Mouse (Mus musculus) neural tube, embryonic 14.5 days (tissue): Measurements from ENCODE around the gene Gtf2b. TPM values are rescaled to one million over a fixed set of nuclear protein-coding genes. Genes with fewer than 3 reads are reported as not detected.

Experiments used
- ATAC-seq: fragments of 200-750 bp; cut with Nextera tagmentation; 2 replicates; pipeline ENCODE4 v1.8.0; 2017; ENCODE audit warnings: low read depth, mild to moderate bottlenecking, moderate TSS enrichment, moderate library complexity
- H3K27ac ChIP-seq: fragments of 300-500 bp; sonication (generic); 2 replicates; pipeline ENCODE4 v1.5.1; 2014; ENCODE audit warnings: low read depth, mild to moderate bottlenecking, control low read depth, low read length, moderate library complexity, mixed read lengths
- H3K27me3 ChIP-seq: fragments of 300-500 bp; sonication (generic); 2 replicates; pipeline ENCODE4 v1.6.1; 2014; ENCODE audit warnings: low read length; ENCODE audit not compliant: control insufficient read depth, insufficient read depth
- H3K36me3 ChIP-seq: fragments of 300-500 bp; sonication (generic); 2 replicates; pipeline ENCODE4 v1.6.1; 2014; ENCODE audit warnings: low read length, mixed read lengths; ENCODE audit not compliant: control insufficient read depth, insufficient read depth
- H3K4me1 ChIP-seq: fragments of 300-500 bp; sonication (generic); 2 replicates; pipeline ENCODE4 v1.6.1; 2014; ENCODE audit warnings: low read length; ENCODE audit not compliant: control insufficient read depth, insufficient read depth
- H3K4me2 ChIP-seq: fragments of 300-500 bp; sonication (generic); 2 replicates; pipeline ENCODE4 v1.6.1; 2014; ENCODE audit warnings: mild to moderate bottlenecking, low read depth, low read length, control low read depth
- H3K4me3 ChIP-seq: fragments of 300-500 bp; sonication (generic); 2 replicates; pipeline ENCODE4 v1.5.1; 2014; ENCODE audit warnings: low read depth, low read length, control low read depth, mixed read lengths
- H3K9ac ChIP-seq: fragments of 300-500 bp; sonication (generic); replicated peaks from 2 replicates; pipeline ENCODE4 v1.6.1; 2014; ENCODE audit warnings: low read depth, mild to moderate bottlenecking, control low read depth, low read length, mixed read lengths
- H3K9me3 ChIP-seq: fragments of 300-500 bp; sonication (generic); 2 replicates; pipeline ENCODE4 v1.6.1; 2016; ENCODE audit warnings: low read length; ENCODE audit not compliant: control insufficient read depth
- WGBS: fragments of 180-500 bp; shearing (Covaris S2); extraction: QIAGEN DNeasy Blood & Tissue Kit; methylation state at CpG from one replicate; pipeline ENCODE4 v1.1.7; 2014; 5-methylcytosine and 5-hydroxymethylcytosine counted together
- polyA plus RNA-seq: library from polyadenylated mRNA; unstranded; fragments of >200 nt; fragmentation: Nextera tagmentation; extraction: Ambion mirVana; gene quantifications from 2 replicates; pipeline ENCODE4 v1.2.1, GENCODE M21; 2014

Gtf2b gene
- polyA plus RNA-seq, 1 experiment from 2014 or later, result 81.6 TPM

DNA sequence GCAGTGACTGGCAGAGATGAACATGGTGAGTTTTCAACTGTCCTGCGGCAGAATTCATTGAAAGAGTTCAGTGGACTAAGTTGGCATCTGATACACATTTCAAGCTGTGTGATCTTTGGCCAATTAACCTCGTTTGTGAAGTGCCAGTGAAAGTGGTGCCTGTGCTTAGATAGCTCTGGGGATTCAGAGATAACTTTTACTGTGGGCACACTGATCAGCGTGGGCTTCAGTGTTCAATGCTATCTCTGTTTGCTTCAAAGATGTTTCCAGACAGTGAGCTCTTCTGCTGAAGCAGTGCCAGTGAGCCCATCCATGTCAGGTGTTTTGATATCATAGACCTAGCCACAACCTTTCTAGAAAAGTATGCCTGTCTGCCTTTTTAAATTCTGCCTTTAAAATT is 12.4 kb downstream of the Gtf2b start:
- Histone ChIP-seq H3K4me1 (no peaks in the 10 kb centered on the region), H3K4me3 (no peak overlapping the region), H3K27me3 (no peaks in the 10 kb centered on the region), H3K4me2 (no peak overlapping the region), H3K36me3 (peaks cover 36% of the 10 kb centered on the region), H3K9me3 (no peaks in the 10 kb centered on the region), H3K27ac (no peak overlapping the region), H3K9ac (no peak overlapping the region)
- WGBS, result 84% methylated on average over 3 of the region's 3 CpGs
- ATAC-seq, result no peak

DNA sequence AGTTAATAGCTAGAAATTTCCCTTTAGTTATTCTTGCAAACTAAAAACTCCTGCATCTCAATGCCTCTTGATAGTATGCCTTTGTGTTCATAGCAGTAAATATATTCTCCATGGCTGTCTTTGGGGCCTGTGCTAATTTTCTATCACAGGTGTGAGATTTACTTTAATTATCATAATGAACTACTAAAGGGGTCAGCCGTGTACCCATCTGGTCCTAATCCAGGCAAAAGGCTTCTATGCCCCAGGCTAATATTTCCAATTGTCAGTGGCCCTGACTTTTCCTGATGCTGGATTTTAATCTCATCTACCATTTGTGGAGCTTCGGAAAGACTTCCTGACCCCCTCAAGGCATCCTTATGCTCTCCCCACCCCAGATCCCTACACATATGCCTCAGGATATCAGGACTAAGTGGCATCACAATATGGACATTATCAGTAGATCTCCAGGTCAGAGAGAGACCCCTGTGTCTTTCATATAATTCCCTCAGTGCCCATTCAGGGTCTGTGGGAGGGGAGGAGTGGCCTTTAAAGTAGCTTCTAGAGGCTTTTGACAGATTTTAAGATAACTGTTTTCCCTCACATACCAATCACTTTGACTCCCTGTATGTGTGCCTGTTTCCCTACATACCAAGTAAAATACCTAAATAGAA is 21.7 kb downstream of the Gtf2b start:
- Histone ChIP-seq H3K27me3 (no peaks in the 10 kb centered on the region), H3K36me3 (peaks cover 28% of the 10 kb centered on the region), H3K27ac (no peak overlapping the region), H3K4me3 (no peak overlapping the region), H3K9ac (no peak overlapping the region), H3K9me3 (no peaks in the 10 kb centered on the region), H3K4me2 (no peak overlapping the region), H3K4me1 (no peaks in the 10 kb centered on the region)
- WGBS, result 36% methylated on average over 2 of the region's 2 CpGs
- no peak for ATAC-seq

GRCm38 (mm10) chr3:142795587-142795986 is 30.7 kb downstream of the Gtf2b start:
- Histone ChIP-seq H3K4me2 (no peak overlapping the region), H3K27ac (no peak overlapping the region), H3K4me1 (no peaks in the 10 kb centered on the region), H3K4me3 (no peak overlapping the region), H3K9ac (no peak overlapping the region), H3K27me3 (no peaks in the 10 kb centered on the region), H3K9me3 (no peaks in the 10 kb centered on the region), H3K36me3 (peaks cover 37% of the 10 kb centered on the region; the same call in 1 of the 2 replicates)
- no peak for ATAC-seq
- WGBS, result 92% methylated on average over 3 of the region's 3 CpGs

DNA sequence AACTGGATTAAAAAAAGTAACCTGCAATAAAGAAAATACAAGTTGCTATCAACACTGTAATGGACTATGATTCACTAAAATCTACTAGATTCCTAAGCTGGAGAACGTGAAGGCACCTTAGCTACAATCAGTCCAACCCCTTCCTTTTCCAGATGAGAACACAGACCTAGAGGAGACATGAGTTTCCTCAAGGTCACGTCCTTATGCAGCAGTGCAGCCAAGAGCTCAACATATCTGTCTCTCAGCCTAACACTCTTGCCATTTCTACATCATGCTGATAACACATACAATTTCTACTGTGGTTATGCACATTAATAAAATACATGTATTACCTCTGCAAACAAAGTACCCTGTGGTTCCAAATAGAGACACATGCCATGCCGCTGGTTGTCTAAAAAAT is 46.7 kb downstream of the Gtf2b start:
- 94% methylated on average over 3 of the region's 3 CpGs for whole genome bisulfite sequencing
- Histone ChIP-seq H3K4me3 (no peak overlapping the region), H3K27me3 (no peaks in the 10 kb centered on the region), H3K4me1 (no peaks in the 10 kb centered on the region), H3K9ac (no peak overlapping the region), H3K36me3 (peaks cover 4% of the 10 kb centered on the region; the same call in 1 of the 2 replicates), H3K4me2 (no peak overlapping the region), H3K27ac (no peak overlapping the region), H3K9me3 (no peaks in the 10 kb centered on the region)
- no peak for ATAC-seq

- Histone ChIP-seq H3K9me3 (no peaks in the 10 kb centered on the region), H3K27me3 (no peaks in the 10 kb centered on the region), H3K36me3 (peaks cover 6% of the 10 kb centered on the region; the same call in 1 of the 2 replicates), H3K9ac (no peak overlapping the region), H3K4me2 (no peak overlapping the region), H3K4me1 (no peaks in the 10 kb centered on the region), H3K27ac (no peak overlapping the region), H3K4me3 (no peak overlapping the region)
- no peak for ATAC-seq
- 95% methylated on average over 3 of the region's 3 CpGs for WGBS
Measured at GRCm38 (mm10) chr3:142817506-142817905, 52.7 kb downstream of the Gtf2b start.

GRCm38 (mm10) chr3:142823606-142824005 is 58.8 kb downstream of the Gtf2b start:
- ATAC-seq, result no peak
- H3K4me1 ChIP-seq, result no peaks in the 10 kb centered on the region
- no peak overlapping the region for H3K4me3 ChIP-seq
- no peaks in the 10 kb centered on the region for H3K27me3 ChIP-seq
- H3K9ac ChIP-seq, result no peak overlapping the region
- no peak overlapping the region for H3K4me2 ChIP-seq
- 98% methylated on average over 1 of the region's 1 CpGs for WGBS
- H3K36me3 ChIP-seq, result peaks cover 13% of the 10 kb centered on the region
- no peak overlapping the region for H3K27ac ChIP-seq
- no peaks in the 10 kb centered on the region for H3K9me3 ChIP-seq

GRCm38 (mm10) chr3:142826449-142827146 is 61.8 kb downstream of the Gtf2b start:
- ATAC-seq, result no peak; the same call in 1 of the 2 replicates
- no peaks in the 10 kb centered on the region for H3K9me3 ChIP-seq

GRCm38 (mm10) chr3:142832910-142833309 is 68.1 kb downstream of the Gtf2b start:
- Histone ChIP-seq H3K4me3 (no peak overlapping the region), H3K4me1 (no peaks in the 10 kb centered on the region), H3K36me3 (peaks cover 7% of the 10 kb centered on the region; the same call in 1 of the 2 replicates), H3K27me3 (no peaks in the 10 kb centered on the region), H3K9me3 (no peaks in the 10 kb centered on the region), H3K9ac (no peak overlapping the region), H3K27ac (no peak overlapping the region), H3K4me2 (no peak overlapping the region)
- no peak for ATAC-seq
- 92% methylated on average over 3 of the region's 3 CpGs for WGBS

More at GRCm38 (mm10) chr3:142826449-142827146, 61.8 kb downstream of the Gtf2b start:
- H3K4me3 ChIP-seq, result no peak overlapping the region
- WGBS, result 88% methylated on average over 4 of the region's 4 CpGs
- H3K27ac ChIP-seq, result no peak overlapping the region
- no peaks in the 10 kb centered on the region for H3K4me1 ChIP-seq
- no peak overlapping the region for H3K4me2 ChIP-seq
- H3K9ac ChIP-seq, result no peak overlapping the region
- peaks cover 10% of the 10 kb centered on the region for H3K36me3 ChIP-seq
- H3K27me3 ChIP-seq, result no peaks in the 10 kb centered on the region
